Mouse (Mus musculus) liver, adult 2 months (tissue): ENCODE measurements around the gene Ilk. TPM values are rescaled to one million over a fixed set of nuclear protein-coding genes. Genes with fewer than 3 reads are reported as not detected.

Source experiments
- DNase-seq: peaks from one replicate; pipeline ENCODE4 v3.0.0-alpha.2; 2011; ENCODE audit warnings: low read depth, low spot score; ENCODE audit errors: extremely low read depth
- H3K27ac ChIP-seq: fragments of 200-500 bp; replicated peaks from 2 replicates; pipeline ENCODE4 v1.5.1; 2012; ENCODE audit warnings: low read depth, mild to moderate bottlenecking, control low read depth, inconsistent platforms, low read length; ENCODE audit not compliant: insufficient read depth
- H3K27me3 ChIP-seq: fragments of 200-500 bp; 2 replicates; pipeline ENCODE4 v1.6.1; 2012; ENCODE audit warnings: mild to moderate bottlenecking, moderate library complexity, low read length, inconsistent platforms; ENCODE audit not compliant: control insufficient read depth, insufficient read depth
- H3K36me3 ChIP-seq: fragments of 200-500 bp; 2 replicates; pipeline ENCODE4 v1.6.1; 2012; ENCODE audit warnings: low read length, inconsistent platforms; ENCODE audit not compliant: control insufficient read depth, insufficient read depth
- H3K4me1 ChIP-seq: fragments of 200-500 bp; 2 replicates; pipeline ENCODE4 v1.6.1; 2011; ENCODE audit warnings: low read length; ENCODE audit not compliant: control insufficient read depth, insufficient read depth
- H3K4me3 ChIP-seq: fragments of 200-500 bp; 2 replicates; pipeline ENCODE4 v1.5.1; 2011; ENCODE audit warnings: low read depth, mild to moderate bottlenecking, control low read depth, low read length, moderate library complexity; ENCODE audit not compliant: insufficient read depth
- H3K79me2 ChIP-seq: fragments of 200-500 bp; 2 replicates; pipeline ENCODE4 v1.6.1; 2012; ENCODE audit warnings: inconsistent platforms, mild to moderate bottlenecking, low read length, moderate library complexity; ENCODE audit not compliant: control insufficient read depth, insufficient read depth
- H3K9ac ChIP-seq: fragments of 200-500 bp; 2 replicates; pipeline ENCODE4 v1.6.1; 2012; ENCODE audit warnings: low read depth, mild to moderate bottlenecking, control low read depth, inconsistent platforms, low read length
- CTCF ChIP-seq: fragments of 200-500 bp; IDR thresholded peaks from 2 replicates; pipeline ENCODE4 v1.5.1; 2011; ENCODE audit warnings: low read depth, low read length, control low read depth
- POLR2A ChIP-seq: fragments of 200-500 bp; IDR thresholded peaks from 2 replicates; pipeline ENCODE4 v1.6.1; 2011; ENCODE audit warnings: low read length, control low read depth; ENCODE audit not compliant: insufficient read depth; ENCODE audit errors: extremely low read depth
- WGBS: fragments of 180-500 bp; shearing (Covaris S2); methylation state at CpG from one replicate; pipeline ENCODE4 v1.1.7; 2018; 5-methylcytosine and 5-hydroxymethylcytosine counted together
- polyA plus RNA-seq: library from polyadenylated mRNA; depleted of rRNA; stranded (reverse); fragments of >200 nt; gene quantifications from 2 replicates; pipeline ENCODE4 v1.2.3, GENCODE M21; 2012
- total RNA-seq: library from RNA; depleted of rRNA; stranded (reverse); fragments of >200 nt; gene quantifications from 2 replicates; pipeline ENCODE4 v1.2.3, GENCODE M21; 2014

Ilk gene
- total and polyA plus RNA-seq, 2 experiments, result 36.6 to 50.5 TPM

GRCm38 (mm10) chr7:105761813-105762484, 25.6 kb downstream of the Ilk start:
- Histone ChIP-seq H3K27ac (no peak overlapping the region), H3K79me2 (no peaks in the 10 kb centered on the region), H3K27me3 (0 out of 2 replicates have a peak, but pooled peaks cover 3% of the 10 kb centered on the region), H3K4me1 (peaks cover 4% of the 10 kb centered on the region; the same call in 1 of the 2 replicates), H3K9ac (no peak overlapping the region), H3K36me3 (no peaks in the 10 kb centered on the region), H3K4me3 (no peak overlapping the region)
- TF ChIP-seq CTCF (no peak), POLR2A (no peak)
- WGBS, result 25% methylated on average over 51 of the region's 51 CpGs
- no peak for DNase-seq

GRCm38 (mm10) chr7:105762517-105763270, 26.3 kb downstream of the Ilk start:
- DNase-seq, result no peak
- no peak overlapping the region for H3K9ac ChIP-seq
- no peak overlapping the region; the same call in 1 of the 2 replicates for H3K4me3 ChIP-seq
- 27% methylated on average over 55 of the region's 55 CpGs for WGBS
- no peaks in the 10 kb centered on the region for H3K36me3 ChIP-seq
- H3K79me2 ChIP-seq, result no peaks in the 10 kb centered on the region
- TF ChIP-seq CTCF (no peak), POLR2A (no peak)
- no peak overlapping the region for H3K27ac ChIP-seq
- 0 out of 2 replicates have a peak, but pooled peaks cover 3% of the 10 kb centered on the region for H3K27me3 ChIP-seq
- peaks cover 4% of the 10 kb centered on the region; the same call in 1 of the 2 replicates for H3K4me1 ChIP-seq

GRCm38 (mm10) chr7:105764331-105764730, 27.9 kb downstream of the Ilk start:
- H3K27me3 ChIP-seq, result 0 out of 2 replicates have a peak, but pooled peaks cover 3% of the 10 kb centered on the region

GRCm38 (mm10) chr7:105767729-105768165, 31.4 kb downstream of the Ilk start:
- Histone ChIP-seq H3K4me3 (no peak overlapping the region), H3K36me3 (no peaks in the 10 kb centered on the region), H3K27me3 (no peaks in the 10 kb centered on the region), H3K4me1 (peaks cover 4% of the 10 kb centered on the region), H3K79me2 (no peaks in the 10 kb centered on the region), H3K9ac (no peak overlapping the region), H3K27ac (peak overlapping the region; percentile 39)
- no peak for DNase-seq
- no peak for TF ChIP-seq POLR2A
- TF ChIP-seq CTCF, result no peak
- WGBS, result 66% methylated on average over 6 of the region's 6 CpGs

More at GRCm38 (mm10) chr7:105764331-105764730, 27.9 kb downstream of the Ilk start:
- 98% methylated on average over 11 of the region's 11 CpGs for WGBS
- DNase-seq, result no peak
- Histone ChIP-seq H3K4me3 (no peak overlapping the region), H3K9ac (no peak overlapping the region), H3K4me1 (peaks cover 4% of the 10 kb centered on the region; the same call in 1 of the 2 replicates), H3K36me3 (no peaks in the 10 kb centered on the region), H3K79me2 (no peaks in the 10 kb centered on the region), H3K27ac (no peak overlapping the region)
- no peak for TF ChIP-seq CTCF
- no peak for TF ChIP-seq POLR2A

- H3K27me3 ChIP-seq, result no peaks in the 10 kb centered on the region
- 47% methylated on average over 3 of the region's 3 CpGs for WGBS
- DNase-seq, result peak; percentile 32
These were observed 33.6 kb downstream of the Ilk start for GRCm38 (mm10) chr7:105769959-105770358.

GRCm38 (mm10) chr7:105772331-105772730, 35.9 kb downstream of the Ilk start:
- TF ChIP-seq CTCF (no peak), POLR2A (no peak)
- H3K27ac ChIP-seq, result no peak overlapping the region
- no peak overlapping the region for H3K4me3 ChIP-seq
- H3K27me3 ChIP-seq, result no peaks in the 10 kb centered on the region
- DNase-seq, result no peak
- no peaks in the 10 kb centered on the region for H3K79me2 ChIP-seq
- no peak overlapping the region for H3K9ac ChIP-seq
- 93% methylated on average over 15 of the region's 15 CpGs for WGBS
- H3K36me3 ChIP-seq, result no peaks in the 10 kb centered on the region
- H3K4me1 ChIP-seq, result peaks cover 4% of the 10 kb centered on the region

More at GRCm38 (mm10) chr7:105769959-105770358, 33.6 kb downstream of the Ilk start:
- Histone ChIP-seq H3K36me3 (no peaks in the 10 kb centered on the region), H3K4me3 (no peak overlapping the region), H3K27ac (no peak overlapping the region), H3K79me2 (no peaks in the 10 kb centered on the region), H3K9ac (no peak overlapping the region), H3K4me1 (peaks cover 4% of the 10 kb centered on the region)
- TF ChIP-seq CTCF, result no peak
